Mouse (Mus musculus) ES-E14 (cell line): ENCODE measurements around the gene Ezr. TPM values are rescaled to one million over a fixed set of nuclear protein-coding genes. Genes with fewer than 3 reads are reported as not detected.
A peak's percentile ranks its signal among the peaks of the same experiment; 100 is the strongest.

ENCODE experiments used
- DNase-seq: peaks from one replicate; pipeline ENCODE4 v3.0.0-alpha.2; 2013; ENCODE audit warnings: low read depth, low spot score
- H3K27ac ChIP-seq: 2 replicates; pipeline ENCODE4 v1.5.1; 2012; ENCODE audit warnings: low read depth, mild to moderate bottlenecking, low read length, moderate library complexity, mixed read lengths; ENCODE audit not compliant: poor library complexity, insufficient read depth, severe bottlenecking
- H3K36me3 ChIP-seq: 2 replicates; pipeline ENCODE4 v1.6.1; 2012; ENCODE audit warnings: mild to moderate bottlenecking, low read length, moderate library complexity, mixed read lengths; ENCODE audit not compliant: control insufficient read depth, poor library complexity, insufficient read depth, severe bottlenecking
- H3K4me1 ChIP-seq, 2 experiments: fragments of 150-350 bp in 1 of 2; sonication (generic) in 1 of 2; 2 replicates each; pipeline ENCODE4 v1.6.1; 2012; ENCODE audit warnings: low read length in 2 of 2, mild to moderate bottlenecking in 1 of 2, mixed read lengths in 1 of 2; ENCODE audit not compliant: control insufficient read depth in 2 of 2, insufficient read depth in 2 of 2, poor library complexity in 1 of 2
- H3K4me3 ChIP-seq, 2 experiments: fragments of 150-350 bp in 1 of 2; sonication (generic) in 1 of 2; 2 replicates each; pipeline ENCODE4 v1.5.1; 2012; ENCODE audit warnings: low read length in 2 of 2, low read depth in 1 of 2, mild to moderate bottlenecking in 1 of 2, mixed read lengths in 1 of 2; ENCODE audit not compliant: insufficient read depth in 1 of 2, poor library complexity in 1 of 2, severe bottlenecking in 1 of 2
- H3K9ac ChIP-seq: 2 replicates; pipeline ENCODE4 v1.6.1; 2012; ENCODE audit warnings: low read depth, mild to moderate bottlenecking, low read length, mixed read lengths; ENCODE audit not compliant: poor library complexity, insufficient read depth, severe bottlenecking
- H3K9me3 ChIP-seq: fragments of 150-350 bp; sonication (generic); 2 replicates; pipeline ENCODE4 v1.6.1; 2012; ENCODE audit warnings: low read depth, mild to moderate bottlenecking, low read length; ENCODE audit not compliant: control insufficient read depth, insufficient read depth
- CHD2 ChIP-seq: IDR thresholded peaks from 2 replicates; pipeline ENCODE4 v1.6.1; 2014; ENCODE audit warnings: mild to moderate bottlenecking, low read depth, low read length, inconsistent platforms
- HCFC1 ChIP-seq: IDR thresholded peaks from 2 replicates; pipeline ENCODE4 v1.6.1; 2012; ENCODE audit warnings: low read length, inconsistent platforms, borderline replicate concordance; ENCODE audit not compliant: insufficient read depth
- MAFK ChIP-seq: IDR thresholded peaks from 2 replicates; pipeline ENCODE4 v1.6.1; 2014; ENCODE audit warnings: mild to moderate bottlenecking, low read depth, low read length, inconsistent platforms; ENCODE audit not compliant: insufficient read depth
- ZC3H11A ChIP-seq: IDR thresholded peaks from 2 replicates; pipeline ENCODE4 v1.6.1; 2012; ENCODE audit warnings: low read depth, mild to moderate bottlenecking, inconsistent platforms, low read length, borderline replicate concordance
- ZNF384 ChIP-seq: IDR thresholded peaks from 2 replicates; pipeline ENCODE4 v1.6.1; 2012; ENCODE audit warnings: low read depth, low read length, inconsistent platforms
- in situ Hi-C, 2 experiments: fragments of 600-800 bp; cut with MboI; formaldehyde crosslinking; loops; one replicate each; pipeline ENCODE4 v1.15.1; 2025; ENCODE audit warnings: low sequenced_read_pairs in 2 of 2, inconsistent platforms in 1 of 2; ENCODE audit not compliant: unreplicated experiment in 2 of 2
- total RNA-seq: library from RNA; depleted of rRNA; stranded (reverse); fragments of 300-350 nt; gene quantifications from 2 replicates; pipeline ENCODE4 v1.2.3, GENCODE M21; 2012; rRNA removed

The Ezr gene
- 131 and 180 TPM in 2 replicates for total RNA-seq

- peak; percentile 77 for DNase-seq
- H3K4me1 ChIP-seq, result peaks cover 0 to 5% of the 10 kb centered on the region in 2 experiments
- H3K9me3 ChIP-seq, result no peaks in the 10 kb centered on the region
- TF ChIP-seq HCFC1, result no peak
- TF ChIP-seq MAFK, result no peak
- TF ChIP-seq CHD2, result no peak
- peak within 1 kb of the TSS; percentile 89 for H3K27ac ChIP-seq
- peak within 1 kb of the TSS; percentile 77 to 93 for H3K4me3 ChIP-seq
- no peaks in the 10 kb centered on the region for H3K36me3 ChIP-seq
- in situ Hi-C loops, result no loop called here
- H3K9ac ChIP-seq, result peak within 1 kb of the TSS; percentile 91
Measured at GRCm38 (mm10) chr17:6782611-6783005, at the start of gene Ezr. TSS of gene Ezr (minus strand) at chr17:6782784.

- no peak for DNase-seq
- no peak overlapping the region for H3K9ac ChIP-seq
- no peak for TF ChIP-seq ZNF384
- TF ChIP-seq ZC3H11A, result no peak
- TF ChIP-seq CHD2, result no peak
- no peak for TF ChIP-seq HCFC1
- TF ChIP-seq MAFK, result no peak
- peaks cover 0 to 2% of the 10 kb centered on the region in 2 experiments; a peak in 2 of 4 replicates for H3K4me1 ChIP-seq
- H3K4me3 ChIP-seq, result no peak overlapping the region
- H3K27ac ChIP-seq, result no peak overlapping the region
- no peaks in the 10 kb centered on the region for H3K9me3 ChIP-seq
- in situ Hi-C loops, result no loop called here
- no peaks in the 10 kb centered on the region for H3K36me3 ChIP-seq
Measured at GRCm38 (mm10) chr17:6830004-6830592, 47.5 kb upstream of the Ezr start.

DNA sequence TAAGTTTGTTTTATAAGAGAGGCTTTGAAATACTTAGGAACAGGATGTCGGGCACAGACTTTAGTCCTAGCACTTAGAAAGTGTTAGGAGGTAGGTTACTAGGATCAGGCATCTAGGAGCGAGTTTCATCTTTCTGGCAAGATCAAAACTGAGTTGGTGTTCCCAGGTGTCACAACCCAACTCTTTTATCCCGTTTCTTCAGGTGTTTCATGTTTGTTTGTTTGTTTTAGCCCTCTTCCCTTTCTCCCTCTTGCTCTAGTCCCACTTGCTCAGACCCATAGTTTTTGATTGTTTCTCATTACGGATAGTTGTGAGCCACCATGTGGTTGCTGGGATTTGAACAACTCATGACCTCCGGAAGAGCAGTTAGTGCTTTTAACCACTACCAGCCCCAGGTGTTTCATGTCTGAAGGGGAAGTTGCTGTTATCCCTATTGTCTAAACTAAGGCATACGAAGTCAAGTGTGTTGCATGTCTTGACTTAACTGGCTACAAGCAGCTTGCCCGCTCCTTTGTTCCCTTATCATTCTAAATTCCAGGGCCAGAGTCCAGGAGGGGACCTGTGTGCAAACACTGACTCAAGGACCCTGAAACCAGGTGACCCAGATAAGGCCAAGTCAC lies 46.1 kb upstream of the Ezr start:
- peaks cover 0 to 2% of the 10 kb centered on the region in 2 experiments; a peak in 2 of 4 replicates for H3K4me1 ChIP-seq
- peak overlapping the region; percentile 59 to 75 for H3K4me3 ChIP-seq
- H3K36me3 ChIP-seq, result no peaks in the 10 kb centered on the region
- in situ Hi-C loops, result no loop called here
- no peak for DNase-seq
- H3K27ac ChIP-seq, result peak overlapping the region; percentile 97
- TF ChIP-seq MAFK, result no peak
- TF ChIP-seq ZC3H11A, result no peak
- no peak for TF ChIP-seq ZNF384
- TF ChIP-seq HCFC1, result no peak
- TF ChIP-seq CHD2, result no peak
- no peaks in the 10 kb centered on the region for H3K9me3 ChIP-seq
- peak overlapping the region; percentile 78 for H3K9ac ChIP-seq

DNA sequence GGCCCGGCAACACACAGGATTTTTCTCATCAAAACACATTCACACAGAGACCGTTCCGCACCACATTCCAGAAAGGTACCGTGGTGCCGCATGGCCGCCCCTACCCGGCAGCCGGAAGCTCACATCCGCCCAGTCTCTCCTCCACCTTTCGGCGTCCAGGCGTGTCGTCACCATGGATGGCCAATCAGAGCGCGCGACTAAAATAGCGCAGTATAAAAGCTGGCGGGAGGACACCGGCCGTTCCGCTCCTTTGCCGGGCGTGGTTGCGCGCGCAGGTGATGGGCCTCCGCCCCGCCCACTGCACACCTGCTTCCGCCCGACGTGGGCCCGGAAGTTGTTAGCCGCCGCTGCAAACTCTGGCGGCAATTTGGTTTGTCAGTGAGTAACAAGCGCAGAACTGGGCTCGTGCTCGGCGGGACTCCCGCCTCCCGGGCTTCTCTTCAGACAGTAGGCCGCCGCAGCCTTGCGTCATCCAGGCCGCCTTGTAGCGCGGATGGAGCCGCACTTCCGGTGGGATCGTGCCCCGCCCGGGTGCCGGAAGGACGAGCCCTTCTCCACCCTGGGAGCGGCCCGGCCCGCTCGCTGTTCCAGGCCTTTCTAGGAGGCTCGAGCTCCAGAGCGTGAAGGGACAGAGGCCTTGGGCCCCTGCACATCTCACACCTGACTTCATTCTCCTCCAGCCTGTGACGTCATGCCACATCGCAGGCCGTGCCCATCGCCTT lies 45.3 kb upstream of the Ezr start:
- H3K9ac ChIP-seq, result peak overlapping the region; percentile 96

More for the DNA sequence above, 45.3 kb upstream of the Ezr start:
- Histone ChIP-seq H3K27ac (peak overlapping the region; percentile 98), H3K4me1 (peaks cover 0 to 2% of the 10 kb centered on the region in 2 experiments; a peak in 2 of 4 replicates), H3K9me3 (no peaks in the 10 kb centered on the region), H3K36me3 (no peaks in the 10 kb centered on the region), H3K4me3 (peak overlapping the region; percentile 75 to 81)
- in situ Hi-C loops, result no loop called here
- peak; percentile 95 for DNase-seq
- TF ChIP-seq CHD2, result peak; percentile 32; the same call in 1 of the 2 replicates
- TF ChIP-seq ZC3H11A, result no peak
- TF ChIP-seq ZNF384, result no peak
- 0 out of 2 replicates have a peak, but pooled peaks have one; percentile 11 for TF ChIP-seq HCFC1
- TF ChIP-seq MAFK, result no peak
